Comparison of ENCODE assay signal across 10 mouse cellular contexts in the genomic region with DNA sequence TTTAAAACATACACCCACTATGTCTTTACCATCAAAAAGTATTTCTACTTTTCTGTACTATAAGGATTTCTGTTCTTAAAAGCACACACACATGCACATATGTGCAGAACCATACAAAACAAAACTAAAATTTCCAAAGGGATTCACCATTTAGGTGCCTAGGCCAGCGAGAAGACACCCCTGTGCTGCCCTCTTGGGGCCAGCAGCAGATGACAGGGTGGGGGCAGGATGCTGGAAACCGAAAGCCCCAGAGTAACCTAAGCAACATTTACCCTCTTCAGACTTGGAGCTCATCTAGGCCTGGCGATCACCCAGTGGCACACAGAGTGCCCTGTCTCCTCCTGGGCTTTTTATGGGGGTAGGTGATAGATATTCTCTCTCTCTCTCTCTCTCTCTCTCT.
A peak's percentile ranks its signal among the peaks of the same experiment; 100 is the strongest.
DNase-seq lines count a peak whose midpoint lies in the region; ATAC-seq and TF ChIP-seq lines count a peak whose summit lies in the region.
"Had no signal": no experiment of that assay in that cellular context is flagged by ENCODE, and none has a peak within 500 bp of the region (broad histone marks: within the 10 kb centered on the region; RNA-seq: fewer than 3 reads in every experiment).

No protein-coding gene starts in this region.

- no peak overlapping the region for H3K9ac ChIP-seq in lung, postnatal 0 days (replicated peaks; ENCODE audit: low read depth)
- no peak overlapping the region for H3K9ac ChIP-seq in midbrain, postnatal 0 days (replicated peaks; ENCODE audit: low read length, poor library complexity, severe bottlenecking)
- H3K9ac ChIP-seq: forebrain, embryonic 15.5 days had no signal

- H3K36me3 ChIP-seq in lung, postnatal 0 days (ENCODE audit: insufficient read depth, low read length), result no peaks in the 10 kb centered on the region
- no peaks in the 10 kb centered on the region for H3K36me3 ChIP-seq in midbrain, postnatal 0 days (ENCODE audit: insufficient read depth, low read length)
- H3K36me3 ChIP-seq: forebrain, embryonic 15.5 days had no signal

- no peaks in the 10 kb centered on the region for H3K4me1 ChIP-seq in lung, postnatal 0 days (ENCODE audit: insufficient read depth, low read depth, low read length)
- H3K4me1 ChIP-seq in midbrain, postnatal 0 days (ENCODE audit: insufficient read depth, low read length), result peaks cover 3% of the 10 kb centered on the region; the same call in 1 of the 2 replicates
- H3K4me1 ChIP-seq: forebrain, embryonic 15.5 days had no signal

- 21% methylated on average over 3 of the region's 3 CpGs for WGBS in lung, postnatal 0 days
- WGBS in midbrain, postnatal 0 days, result 44% methylated on average over 3 of the region's 3 CpGs

- no peak overlapping the region for H3K27ac ChIP-seq in lung, postnatal 0 days (ENCODE audit: low read length)
- no peak overlapping the region for H3K27ac ChIP-seq in midbrain, postnatal 0 days (ENCODE audit: low read depth, low read length)
- H3K27ac ChIP-seq: forebrain, embryonic 15.5 days had no signal

- no peak for ATAC-seq in CD4-positive, CD25-positive, alpha-beta regulatory T cell, adult 4 months
- no peak for ATAC-seq in lung, postnatal 0 days
- no peak for ATAC-seq in midbrain, postnatal 0 days (ENCODE audit: low FRiP score)
- ATAC-seq: forebrain, embryonic 15.5 days had no signal

- TF ChIP-seq CTCF in lung, postnatal 0 days (IDR thresholded peaks at IDR 0.05), result peak; percentile 33
- peak; percentile 49 for TF ChIP-seq CTCF in midbrain, postnatal 0 days (IDR thresholded peaks at IDR 0.05)

- no peaks in the 10 kb centered on the region for H3K27me3 ChIP-seq in lung, postnatal 0 days (replicated peaks; ENCODE audit: insufficient read depth, low read length)
- H3K27me3 ChIP-seq in midbrain, postnatal 0 days (ENCODE audit: insufficient read depth, low read length), result peaks cover 3% of the 10 kb centered on the region; the same call in 1 of the 2 replicates

- TF ChIP-seq EP300 in lung, postnatal 0 days (IDR thresholded peaks at IDR 0.05), result no peak

- peak; percentile 22 for DNase-seq in CD4-positive, CD25-positive, alpha-beta regulatory T cell, adult 2 months (ENCODE audit: low read depth, low spot score)
- no peak for DNase-seq in lung, postnatal 0 days (ENCODE audit: low spot score)
- no peak for DNase-seq in lung, postnatal 36 days
- DNase-seq in cerebellum, postnatal 14 days, result peak; percentile 46 to 48
- no peak for DNase-seq in midbrain, postnatal 0 days (ENCODE audit: low spot score)
- DNase-seq in heart, adult 8-10 months (ENCODE audit: low spot score), result no peak
- no peak for DNase-seq in ovary, postnatal 14 days (ENCODE audit: low spot score)
- DNase-seq: thymus, adult 2 months had no signal

- no peak overlapping the region for H3K4me2 ChIP-seq in lung, postnatal 0 days (replicated peaks; ENCODE audit: low read depth, low read length)
- no peak overlapping the region for H3K4me2 ChIP-seq in midbrain, postnatal 0 days (ENCODE audit: low read depth, low read length, poor library complexity, severe bottlenecking)
- H3K4me2 ChIP-seq: forebrain, embryonic 15.5 days had no signal

- H3K9me3 ChIP-seq in lung, postnatal 0 days (ENCODE audit: low read length), result no peaks in the 10 kb centered on the region
- H3K9me3 ChIP-seq in midbrain, postnatal 0 days (ENCODE audit: low read length), result no peaks in the 10 kb centered on the region
- H3K9me3 ChIP-seq: forebrain, embryonic 15.5 days had no signal

- H3K4me3 ChIP-seq in lung, postnatal 0 days (ENCODE audit: low read depth, low read length), result no peak overlapping the region
- H3K4me3 ChIP-seq in midbrain, postnatal 0 days (ENCODE audit: low read depth, low read length), result no peak overlapping the region
- H3K4me3 ChIP-seq: forebrain, embryonic 15.5 days had no signal

Comparison
In these comparisons a context has a peak if more than half of its experiments do, and no peak if none do; other contexts are left out.
1. DNase-seq: peak in CD4-positive, CD25-positive, alpha-beta regulatory T cell, adult 2 months (single experiment) and cerebellum, postnatal 14 days (2 of 2); none in lung, postnatal 0 days (single experiment), lung, postnatal 36 days (single experiment), midbrain, postnatal 0 days (single experiment), heart, adult 8-10 months (single experiment) and ovary, postnatal 14 days (single experiment).